Mouse (Mus musculus) brain, adult 2 months (tissue): ENCODE measurements around the gene Galnt14.
A peak's percentile ranks its signal among the peaks of the same experiment; 100 is the strongest.

ENCODE experiments used
- DNase-seq: peaks from one replicate; pipeline ENCODE4 v3.0.0; 2011; ENCODE audit warnings: low read depth, low spot score

Galnt14 gene

DNA sequence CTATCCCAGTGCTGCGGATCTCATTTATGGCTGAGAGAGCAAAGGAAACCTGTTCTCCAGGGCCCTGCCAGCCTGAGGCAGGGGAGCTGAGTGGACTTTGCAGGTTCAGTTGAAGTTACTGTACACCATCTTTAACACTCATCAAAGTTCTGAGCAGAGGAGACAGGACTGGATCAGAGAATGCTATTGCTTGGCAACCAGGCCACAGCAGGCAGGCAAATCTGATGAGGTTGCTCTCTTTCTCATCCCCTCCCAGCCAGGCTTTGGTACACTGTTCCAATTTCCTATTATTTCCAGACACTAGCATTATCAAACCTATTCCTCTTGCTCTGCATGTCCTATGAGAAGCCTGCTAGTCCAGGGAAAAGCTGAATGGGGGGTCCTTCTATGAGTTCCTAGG, 41.3 kb downstream of the Galnt14 start:
- no peak for DNase-seq

DNA sequence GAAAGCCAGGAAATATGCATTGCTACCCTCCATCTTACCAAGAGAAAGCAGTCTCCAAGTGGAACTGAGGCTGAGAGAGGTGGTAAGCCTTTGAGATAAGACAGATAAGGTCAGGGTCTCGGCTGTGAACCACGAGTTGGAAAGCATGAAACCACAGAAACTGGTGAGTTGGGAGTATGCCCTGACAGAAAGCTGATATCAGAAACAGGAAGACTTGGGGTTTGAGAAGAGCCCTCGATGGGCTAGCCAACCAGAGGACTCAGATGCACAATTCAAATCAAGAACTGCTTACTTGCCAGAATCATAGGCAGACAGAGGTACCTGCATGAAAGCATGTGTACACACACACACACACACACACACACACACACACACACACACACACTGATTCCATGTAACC, 47.0 kb downstream of the Galnt14 start:
- no peak for DNase-seq

DNA sequence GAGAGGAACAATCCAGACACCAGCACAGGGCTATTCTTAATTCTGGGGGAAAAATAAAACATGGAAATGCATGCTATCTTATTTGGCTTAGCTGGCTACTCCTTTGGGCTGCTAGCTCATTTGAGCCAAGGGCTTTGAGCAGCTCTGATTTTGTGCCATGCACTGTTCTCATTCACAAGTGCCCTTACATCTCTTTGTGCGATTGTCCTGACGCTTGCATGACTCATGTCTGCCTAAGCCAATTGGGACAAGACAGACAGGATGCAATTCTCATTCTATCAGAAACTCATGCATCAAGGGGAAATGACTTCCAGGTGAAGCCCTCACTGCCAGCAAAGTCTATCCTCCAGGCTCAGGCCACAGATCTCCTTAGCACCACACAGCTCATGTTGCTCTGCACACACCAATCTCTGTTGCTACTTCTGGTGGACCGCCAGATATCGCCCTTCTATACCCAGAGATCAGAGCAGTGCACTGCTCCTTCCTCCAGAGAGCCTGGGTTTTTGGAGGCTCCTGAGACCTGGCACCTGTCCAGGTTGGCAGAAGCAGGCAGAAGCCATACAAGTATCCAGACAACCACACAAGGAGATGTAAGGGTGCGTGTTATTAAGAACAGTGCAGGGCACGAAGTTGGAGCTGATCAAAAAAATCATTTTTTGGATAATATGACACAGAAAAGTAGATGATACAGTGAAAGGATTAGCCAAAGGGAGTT, 51.4 kb downstream of the Galnt14 start:
- DNase-seq: peak; percentile 37

DNA sequence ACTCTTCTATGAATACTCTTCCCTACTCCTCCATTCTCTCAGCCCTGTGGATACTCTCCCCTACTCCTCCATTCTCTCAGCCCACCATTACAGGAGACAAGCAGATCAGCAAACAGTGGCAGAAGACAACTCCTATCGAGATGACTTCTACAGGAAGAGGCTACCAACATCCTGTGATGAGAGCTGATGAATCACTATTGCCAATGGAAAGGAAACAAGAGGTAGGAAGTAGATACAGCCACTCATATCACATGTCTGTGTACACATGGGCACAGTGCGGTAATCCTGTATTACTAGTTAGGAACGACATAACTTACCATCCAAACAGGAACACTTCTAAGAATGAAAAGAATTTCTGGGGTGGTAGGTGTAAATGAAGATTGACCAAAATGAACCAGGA, 53.9 kb downstream of the Galnt14 start:
- no peak for DNase-seq

DNA sequence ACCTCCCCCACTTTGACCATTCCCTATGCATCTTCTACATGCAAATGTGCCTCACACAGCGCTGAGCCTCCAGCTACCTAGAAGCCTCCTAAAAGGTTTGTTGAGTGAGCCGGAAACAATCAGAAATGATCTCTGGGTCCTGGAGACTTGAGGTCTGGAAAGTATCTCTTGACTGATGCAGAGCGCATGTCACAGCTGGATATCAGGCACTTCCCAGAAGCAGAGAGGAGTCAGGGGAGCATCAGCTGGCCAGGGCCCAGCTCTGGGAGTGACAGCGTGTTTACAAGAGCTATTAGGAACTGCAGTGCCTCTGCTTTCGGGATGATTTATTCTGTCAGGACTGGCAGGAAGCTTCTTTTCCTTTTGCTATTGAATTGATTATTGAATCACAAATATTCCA, 56.0 kb downstream of the Galnt14 start:
- DNase-seq: peak; percentile 33

DNA sequence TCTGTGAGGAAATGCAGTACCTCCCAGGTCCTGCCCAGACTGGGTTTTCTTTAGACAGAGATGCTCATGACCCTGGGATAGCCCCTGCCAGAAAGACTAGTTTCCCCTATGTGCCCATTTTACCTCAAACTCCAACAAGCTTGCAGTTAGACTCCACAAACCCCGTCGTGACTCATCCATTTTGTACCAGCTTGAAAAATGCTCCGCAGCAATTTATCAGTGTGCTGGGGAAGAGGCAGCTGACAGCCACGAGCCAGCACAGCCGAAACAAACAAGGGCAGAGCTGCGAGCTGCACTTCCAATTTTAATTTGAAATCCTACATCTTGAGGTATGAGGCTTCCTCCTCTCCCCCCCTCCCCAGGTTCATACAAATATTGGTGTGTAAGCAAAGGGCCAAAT, 60.9 kb downstream of the Galnt14 start:
- peak; percentile 67 for DNase-seq

DNA sequence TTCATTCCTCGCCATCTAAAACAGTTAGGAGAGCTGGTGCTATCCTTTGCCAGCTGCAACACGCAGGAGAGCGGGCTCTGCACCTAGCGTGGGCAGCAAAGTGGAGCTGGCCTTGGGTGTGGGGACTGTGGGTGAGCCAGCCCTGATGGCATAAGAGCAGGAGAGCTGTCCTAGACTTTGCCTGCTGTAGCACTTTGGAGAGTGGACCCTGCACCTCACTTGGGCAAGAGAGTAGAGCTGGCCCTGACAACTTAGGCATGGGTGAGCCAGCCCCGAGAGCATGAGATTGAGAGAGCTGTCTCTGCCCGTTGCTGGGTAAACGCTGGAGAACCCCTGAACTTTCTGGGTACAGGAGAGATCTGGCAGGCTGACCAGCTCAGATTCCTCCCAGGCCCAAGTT, 68.6 kb downstream of the Galnt14 start:
- DNase-seq: no peak

DNA sequence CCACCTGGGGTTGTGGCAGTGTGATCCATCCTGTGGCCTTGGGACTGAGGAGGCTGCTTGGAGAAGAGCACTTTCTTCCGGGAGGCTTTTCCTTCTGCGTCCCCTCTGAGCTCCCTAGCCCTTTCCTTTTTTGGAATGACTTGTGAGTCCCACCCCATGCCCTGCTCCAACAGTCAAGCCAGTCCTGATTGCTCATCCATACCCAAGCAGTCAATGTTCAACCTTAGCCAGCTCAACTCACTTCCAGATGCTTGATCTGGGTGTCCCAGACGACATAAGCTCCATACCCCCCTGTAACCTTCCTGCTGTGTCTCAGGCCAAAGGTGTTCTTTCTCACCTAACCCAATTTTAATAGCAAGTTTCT, 70.2 kb downstream of the Galnt14 start:
- DNase-seq: no peak

DNA sequence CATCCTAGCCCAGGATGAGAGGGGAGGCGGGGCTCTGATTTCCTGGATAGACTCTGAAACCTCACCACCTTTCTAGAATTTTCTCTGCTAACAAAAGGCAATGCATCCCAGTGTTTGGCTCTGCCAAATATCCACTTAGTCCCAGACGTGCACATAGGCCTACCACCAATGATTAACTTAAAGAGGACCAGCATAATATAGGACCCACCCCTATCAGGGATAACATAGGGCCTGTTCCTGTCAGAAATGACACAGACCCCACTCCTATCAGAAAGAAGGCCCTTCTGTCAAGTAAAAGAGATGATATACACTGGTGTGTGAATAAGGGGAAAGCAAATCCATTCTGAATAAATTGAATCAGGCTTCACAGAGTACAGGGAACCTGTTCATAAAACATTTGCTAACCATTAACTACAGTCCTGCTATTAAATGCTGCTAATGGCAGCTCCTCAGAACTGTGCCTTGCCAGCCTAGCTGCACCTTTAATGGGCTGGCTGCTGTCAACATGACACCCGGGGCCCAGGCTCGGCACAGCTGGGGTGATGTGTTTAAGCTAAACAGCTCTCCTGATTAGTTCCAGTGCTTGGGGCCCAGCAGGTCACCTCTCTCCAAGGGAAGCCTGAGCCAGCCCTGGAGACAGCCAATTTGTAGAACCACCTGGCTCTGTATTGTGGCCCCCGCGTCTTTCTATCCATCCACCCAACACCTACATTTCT, 70.7 kb downstream of the Galnt14 start:
- DNase-seq: no peak

DNA sequence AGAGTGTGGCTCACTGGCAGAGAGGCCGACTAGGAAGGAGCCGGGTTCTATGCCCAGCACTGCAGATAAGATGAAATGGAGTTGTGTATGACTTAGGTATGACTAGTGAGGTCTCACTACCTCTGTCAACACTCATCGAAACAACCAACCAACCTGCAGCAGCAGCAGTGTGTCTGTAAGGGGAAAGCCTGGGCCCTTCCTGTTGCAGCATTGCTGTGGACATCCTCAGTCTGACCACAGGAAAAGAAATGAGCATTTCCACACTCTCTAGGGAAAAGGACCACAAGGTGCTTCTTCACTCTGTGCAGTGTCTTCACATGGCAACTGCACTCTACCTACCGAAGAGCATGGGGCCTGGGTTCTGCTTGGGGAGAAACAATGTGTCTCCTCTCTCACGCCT, 73.3 kb downstream of the Galnt14 start:
- DNase-seq: no peak

DNA sequence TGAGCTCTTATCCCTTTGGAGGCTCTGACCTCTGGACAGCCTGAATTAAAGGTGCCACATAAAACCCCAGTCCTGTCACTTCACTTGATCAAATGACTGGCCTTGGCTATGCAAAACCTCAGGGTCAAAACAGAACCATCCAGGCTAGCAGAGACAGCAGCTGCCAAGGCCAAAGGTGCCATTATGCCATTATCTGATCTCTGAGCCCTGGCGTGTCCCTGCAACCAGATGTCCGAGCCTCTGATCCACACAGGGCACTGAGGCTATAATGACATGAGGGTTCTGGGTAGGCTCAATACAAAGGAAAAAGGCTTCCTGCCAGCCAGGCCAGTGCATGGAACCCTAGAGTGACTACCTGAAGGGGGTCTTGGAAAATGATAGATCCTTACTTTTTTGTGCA, 75.4 kb downstream of the Galnt14 start:
- no peak for DNase-seq

DNA sequence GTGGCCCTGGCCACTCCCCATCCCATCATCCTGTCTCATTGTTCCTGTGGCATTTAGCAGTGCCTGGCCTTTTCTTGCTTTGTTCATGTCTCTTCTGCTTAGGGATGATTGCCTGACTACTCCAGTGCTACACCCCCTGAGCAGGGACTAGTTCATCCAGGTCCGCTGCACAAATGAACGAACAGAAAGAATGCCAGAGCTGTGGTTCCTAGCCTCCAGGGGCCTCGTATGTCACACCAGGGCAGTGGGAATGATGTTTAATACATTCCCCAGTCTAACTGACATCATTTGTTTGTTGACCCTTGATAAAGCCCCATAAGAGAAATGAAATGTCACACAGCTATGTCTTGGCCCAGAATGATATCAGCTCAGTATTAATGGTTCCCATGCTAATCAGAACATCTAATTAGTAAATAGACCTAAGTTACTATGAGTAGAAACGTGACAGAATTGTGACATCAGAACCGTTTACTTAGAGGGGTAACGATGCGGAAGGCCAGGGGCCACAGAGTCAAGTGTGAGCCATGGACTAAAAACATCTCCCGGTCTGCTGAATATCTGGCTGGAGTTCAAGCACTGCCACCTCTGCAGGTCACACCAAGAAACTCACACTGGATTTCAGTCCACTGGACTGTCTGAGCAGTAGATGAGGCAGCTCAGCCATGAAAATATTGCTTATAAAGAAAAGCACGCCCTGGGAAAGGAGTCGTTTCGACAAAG, 76.1 kb downstream of the Galnt14 start:
- no peak for DNase-seq

DNA sequence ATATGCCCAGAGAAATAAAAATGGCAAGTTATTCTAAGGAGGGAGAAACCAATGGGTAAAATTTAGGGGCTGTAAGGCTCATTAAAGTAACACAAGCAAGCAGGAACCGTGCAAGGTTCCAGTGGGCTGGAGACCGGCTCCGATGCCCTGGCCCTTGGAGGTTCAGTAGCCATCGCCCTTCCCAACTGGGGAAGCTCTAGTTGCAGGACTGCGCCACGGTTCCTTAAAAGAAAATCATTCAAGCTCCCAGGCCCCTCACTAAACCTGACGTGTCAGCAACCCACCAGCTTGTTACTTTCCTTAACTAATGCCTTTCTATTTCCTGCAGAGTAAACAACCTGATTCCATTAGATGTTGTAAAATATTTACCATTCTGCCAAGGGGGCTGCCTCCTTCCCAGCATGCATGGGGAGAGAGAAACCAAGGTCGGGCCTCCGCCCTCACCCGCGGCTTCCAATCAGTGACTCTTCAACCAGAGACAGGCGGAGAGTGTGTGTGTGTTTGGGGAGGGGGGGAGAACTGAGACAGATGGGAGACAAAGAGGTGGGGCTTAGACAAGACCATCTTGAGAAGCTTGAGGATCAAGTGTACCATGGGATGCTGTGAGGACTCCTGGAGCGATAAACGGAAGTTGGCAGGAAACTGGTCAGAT, 81.9 kb downstream of the Galnt14 start:
- no peak for DNase-seq

DNA sequence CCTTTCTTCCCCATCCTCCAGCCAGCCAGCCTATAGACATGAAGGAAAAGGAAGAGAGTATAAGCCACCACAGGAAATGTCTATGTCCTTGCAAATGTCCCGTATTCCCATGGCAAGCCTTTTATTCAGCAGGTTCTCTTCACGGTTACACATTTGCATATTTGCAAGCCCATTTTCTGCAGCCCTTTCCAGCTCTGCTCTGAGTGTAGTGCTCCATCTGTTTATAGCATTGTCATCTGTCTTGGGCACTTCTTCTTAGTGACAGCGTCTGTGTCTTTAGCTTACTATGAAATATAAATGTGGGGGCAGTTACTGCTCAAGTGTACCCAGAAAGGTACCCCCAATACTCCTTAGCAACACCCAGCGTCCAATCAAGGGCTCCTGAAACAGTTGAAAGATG, 83.3 kb downstream of the Galnt14 start:
- DNase-seq: peak; percentile 40

DNA sequence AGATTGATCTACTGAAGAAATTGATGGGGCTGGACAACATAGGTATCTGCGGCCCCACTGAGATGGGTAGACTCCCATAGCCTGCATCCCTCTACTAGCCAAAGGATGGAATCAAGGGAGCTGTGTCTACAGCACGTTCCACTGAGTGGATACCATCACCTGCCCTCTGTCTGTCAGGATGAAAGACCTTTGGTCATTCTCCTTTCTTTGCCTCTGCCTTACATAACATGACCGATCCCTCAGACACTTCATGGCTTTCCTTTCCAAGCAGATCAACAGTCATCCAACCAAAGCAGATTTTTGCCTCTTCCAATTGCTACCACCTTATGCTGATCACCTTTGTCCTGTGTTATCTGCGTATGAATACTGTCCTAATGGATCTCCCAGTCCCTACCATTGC, 90.2 kb downstream of the Galnt14 start:
- no peak for DNase-seq

DNA sequence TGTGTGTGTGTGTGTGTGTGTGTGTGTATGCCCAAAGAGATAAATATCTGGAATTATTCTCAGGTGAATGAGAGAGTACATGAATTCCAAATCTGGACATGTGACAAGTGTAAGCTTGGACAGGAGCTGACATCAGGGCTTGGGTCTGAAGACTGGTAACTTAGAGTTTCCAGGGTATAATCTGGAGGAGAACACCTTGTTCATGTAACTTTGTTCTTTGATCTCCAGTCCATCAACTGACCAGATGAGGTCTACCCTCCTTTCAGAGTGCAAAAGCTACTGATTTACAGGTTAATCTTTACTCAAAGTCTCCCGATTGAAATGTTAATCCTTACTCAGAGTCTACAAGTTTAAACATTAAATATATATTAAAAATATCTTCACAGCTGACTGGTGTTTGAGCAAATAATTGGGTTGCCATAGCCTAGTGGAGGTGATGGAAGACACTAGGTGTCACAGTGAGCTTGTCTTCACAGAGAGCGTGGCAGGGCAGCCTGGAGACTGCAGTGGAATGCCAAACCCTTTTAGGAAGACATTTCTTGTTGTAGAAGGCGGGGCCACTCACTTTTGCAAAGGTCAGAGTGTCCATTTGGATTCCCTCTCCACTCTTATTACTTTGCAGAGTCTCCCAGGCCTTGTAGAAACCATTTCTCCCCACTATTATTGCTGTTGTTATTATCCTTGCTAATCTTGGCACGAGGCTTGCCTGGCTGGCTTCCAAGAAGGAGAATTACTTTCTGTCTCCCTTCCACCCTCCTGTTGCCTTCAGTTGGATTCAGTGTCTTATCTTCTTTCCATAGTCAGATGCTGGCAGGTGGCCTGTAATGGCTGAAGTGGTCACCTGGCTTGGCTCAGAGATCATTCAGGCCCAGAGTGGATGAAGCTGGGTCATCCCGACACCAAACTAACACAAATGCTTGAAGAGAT, 107.4 kb downstream of the Galnt14 start:
- no peak for DNase-seq

DNA sequence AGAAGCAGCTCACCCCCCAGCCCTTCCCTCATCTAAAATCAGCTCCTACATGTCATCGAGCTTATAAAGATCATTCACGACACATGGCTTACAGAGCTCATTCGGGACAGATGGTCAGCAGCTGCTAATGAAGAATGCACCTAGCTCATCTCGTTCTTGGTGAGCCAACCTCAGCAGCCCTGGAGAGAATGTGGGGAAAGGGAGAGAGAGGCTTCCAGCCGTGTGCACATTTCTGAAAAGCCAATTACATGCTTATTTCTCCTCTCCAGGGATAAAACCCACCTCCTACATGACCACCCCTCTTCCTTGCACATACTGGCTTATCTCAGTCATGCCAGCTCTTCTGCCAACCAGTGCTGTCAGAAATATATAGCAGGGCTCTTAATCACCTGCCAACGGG, 110.3 kb downstream of the Galnt14 start:
- no peak for DNase-seq

DNA sequence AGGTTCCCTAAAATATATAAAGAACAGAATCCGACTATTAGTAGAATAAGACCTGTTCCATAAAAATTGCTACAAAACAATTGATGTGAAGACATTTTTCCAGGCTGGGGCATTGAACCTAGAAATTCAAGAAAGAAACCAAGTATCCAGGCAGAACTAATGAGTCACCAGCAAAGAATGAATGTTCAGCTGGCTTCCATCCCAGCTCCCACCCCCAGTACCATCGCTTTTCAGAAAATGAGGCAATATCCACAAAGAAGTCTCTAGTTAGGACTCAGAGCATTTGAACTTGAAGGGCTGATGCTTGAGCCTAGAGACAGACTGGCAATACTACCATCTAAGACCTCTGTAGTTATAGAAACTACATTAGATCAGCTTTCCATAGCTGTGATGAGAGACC, 118.2 kb downstream of the Galnt14 start:
- peak; percentile 63 for DNase-seq

DNA sequence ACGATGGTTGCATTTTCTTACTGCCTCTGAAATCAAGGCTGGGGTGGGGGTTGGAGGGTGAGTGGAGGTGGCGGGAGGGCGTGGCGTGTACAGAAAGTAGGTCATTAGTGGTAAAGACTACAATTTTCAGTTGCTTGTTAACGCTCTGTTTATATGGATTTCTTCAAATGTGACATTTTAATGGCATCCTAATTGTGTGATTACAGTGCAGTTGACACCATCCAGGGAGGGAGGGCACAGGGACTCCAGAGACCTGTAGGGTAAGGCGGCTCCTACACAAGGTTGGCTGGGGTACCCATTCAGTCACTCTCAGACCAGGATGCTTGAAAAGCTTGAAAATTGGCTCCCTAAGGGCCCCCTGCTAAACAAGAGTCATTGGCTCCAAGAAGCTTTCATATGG, 122.7 kb downstream of the Galnt14 start:
- DNase-seq: no peak

DNA sequence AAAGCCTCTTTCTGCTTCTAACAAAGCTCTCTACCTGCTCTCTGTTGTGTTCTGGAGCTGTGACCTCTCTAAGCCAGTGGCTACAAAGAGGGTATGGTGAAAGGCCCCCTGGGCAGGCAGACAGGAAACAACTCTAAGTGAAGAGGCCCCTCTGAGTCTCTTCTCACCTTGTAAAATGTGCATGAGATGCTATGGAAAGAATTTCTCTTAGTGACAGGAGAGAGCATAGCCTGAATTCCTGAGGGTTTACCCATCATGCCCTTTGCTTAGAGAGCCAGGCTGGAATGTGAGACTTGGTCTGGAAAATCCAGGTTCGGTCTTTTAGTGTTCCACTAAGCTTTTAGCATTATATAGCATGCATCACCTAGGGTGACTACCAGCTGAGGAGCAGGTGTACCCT, 136.1 kb downstream of the Galnt14 start:
- no peak for DNase-seq

DNA sequence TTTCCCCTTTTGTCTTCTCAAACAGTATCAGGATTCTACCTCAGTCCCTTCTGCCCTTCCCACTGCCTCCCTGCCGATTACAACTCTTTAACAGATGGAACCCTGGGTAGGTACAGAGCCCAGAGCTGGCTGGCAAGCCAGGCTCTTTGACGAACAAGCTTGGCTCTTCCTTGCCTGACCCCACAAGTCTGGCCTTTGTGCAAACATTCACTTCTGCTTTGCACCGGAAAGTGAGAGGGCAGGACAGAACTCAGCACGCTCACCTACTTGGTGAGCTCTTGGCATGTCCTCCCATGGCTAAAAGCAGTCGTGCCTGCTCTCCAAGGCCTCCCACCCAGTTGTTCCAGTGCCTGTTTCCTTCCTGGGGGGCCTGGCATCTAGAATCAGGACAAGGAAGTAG, 137.4 kb downstream of the Galnt14 start:
- no peak for DNase-seq
